Mouse (Mus musculus) embryonic facial prominence, embryonic 12.5 days (tissue): ENCODE results near the gene Clba1. TPM values are rescaled to one million over a fixed set of nuclear protein-coding genes. Genes with fewer than 3 reads are reported as not detected.

Source experiments
- ATAC-seq: fragments of 200-750 bp; cut with Nextera tagmentation; 2 replicates; pipeline ENCODE4 v1.8.0; 2017; ENCODE audit not compliant: insufficient number of reproducible peaks, insufficient read depth, low FRiP score, low TSS enrichment
- H3K27ac ChIP-seq: fragments of 300-500 bp; sonication (generic); 2 replicates; pipeline ENCODE4 v1.5.1; 2016; ENCODE audit warnings: mild to moderate bottlenecking
- H3K27me3 ChIP-seq: fragments of 300-500 bp; sonication (generic); 2 replicates; pipeline ENCODE4 v1.6.1; 2016; ENCODE audit warnings: mild to moderate bottlenecking, moderate library complexity
- H3K36me3 ChIP-seq: fragments of 300-500 bp; sonication (generic); 2 replicates; pipeline ENCODE4 v1.6.1; 2016; ENCODE audit warnings: mild to moderate bottlenecking
- H3K4me1 ChIP-seq: fragments of 300-500 bp; sonication (generic); 2 replicates; pipeline ENCODE4 v1.6.1; 2016
- H3K4me2 ChIP-seq: fragments of 300-500 bp; sonication (generic); replicated peaks from 2 replicates; pipeline ENCODE4 v1.6.1; 2016; ENCODE audit warnings: mild to moderate bottlenecking, moderate library complexity
- H3K4me3 ChIP-seq: fragments of 300-500 bp; sonication (generic); 2 replicates; pipeline ENCODE4 v1.5.1; 2016; ENCODE audit warnings: mild to moderate bottlenecking
- H3K9ac ChIP-seq: fragments of 300-500 bp; sonication (generic); 2 replicates; pipeline ENCODE4 v1.6.1; 2016; ENCODE audit warnings: mild to moderate bottlenecking, moderate library complexity
- H3K9me3 ChIP-seq: fragments of 300-500 bp; sonication (generic); 2 replicates; pipeline ENCODE4 v1.6.1; 2016; ENCODE audit warnings: mild to moderate bottlenecking, moderate library complexity
- WGBS: fragments of 180-500 bp; shearing (Covaris S2); methylation state at CpG from one replicate; pipeline ENCODE4 v1.1.7; 2016; 5-methylcytosine and 5-hydroxymethylcytosine counted together
- polyA plus RNA-seq: library from polyadenylated mRNA; unstranded; fragments of >200 nt; fragmentation: Nextera tagmentation; extraction: Ambion mirVana; gene quantifications from 2 replicates; pipeline ENCODE4 v1.2.1, GENCODE M21; 2016

The Clba1 gene
- polyA plus RNA-seq, 1 experiment from 2014 or later = 9.6 TPM

DNA sequence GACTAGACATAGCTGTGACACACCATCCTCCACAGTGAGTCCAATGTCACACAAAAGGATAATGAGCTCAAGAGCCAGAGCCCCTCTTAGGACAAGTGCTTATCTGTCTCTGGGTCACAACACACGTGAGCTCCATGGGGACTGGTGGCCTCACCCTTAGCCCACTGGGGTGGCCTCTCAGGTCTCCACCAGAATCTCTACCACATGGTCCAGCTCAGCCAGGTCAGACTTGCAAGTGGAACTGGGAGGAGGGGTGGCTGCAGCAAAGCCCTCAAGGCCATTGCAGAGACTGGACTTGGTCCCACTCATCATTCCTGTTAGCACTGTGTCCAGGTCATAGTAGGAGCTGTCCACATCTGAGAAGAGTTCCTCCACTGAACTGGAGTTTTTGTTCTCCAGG lies 12.5 kb downstream of the Clba1 start:
- Histone ChIP-seq H3K9ac (no peak overlapping the region), H3K4me2 (no peak overlapping the region), H3K9me3 (no peaks in the 10 kb centered on the region), H3K27me3 (no peaks in the 10 kb centered on the region), H3K4me1 (peaks cover 13% of the 10 kb centered on the region), H3K36me3 (peaks cover 63% of the 10 kb centered on the region), H3K4me3 (no peak overlapping the region), H3K27ac (no peak overlapping the region)
- 60% methylated on average over 1 of the region's 1 CpGs for WGBS
- ATAC-seq = no peak

DNA sequence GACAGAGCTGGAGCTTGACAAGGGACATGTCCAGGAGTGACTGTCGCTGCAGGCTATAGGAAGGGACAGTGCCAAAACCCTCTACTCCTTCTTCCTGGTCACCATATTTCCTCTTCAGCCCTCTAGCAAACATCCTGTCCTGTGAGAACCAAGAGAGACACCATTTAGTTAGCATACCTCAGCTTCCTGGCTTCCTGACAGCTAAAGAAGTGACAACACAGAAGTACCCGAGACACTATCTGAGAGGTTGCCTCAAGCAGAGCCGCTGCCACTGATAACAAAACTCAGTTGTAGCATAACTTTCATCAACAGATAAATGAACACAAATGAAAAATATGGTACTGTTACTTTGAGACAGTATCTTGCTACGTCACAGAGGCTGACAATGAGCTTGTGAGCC lies 13.2 kb downstream of the Clba1 start:
- H3K4me2 ChIP-seq = no peak overlapping the region
- no peak overlapping the region for H3K4me3 ChIP-seq
- 87% methylated on average over 4 of the region's 4 CpGs for whole genome bisulfite sequencing
- no peak for ATAC-seq
- peaks cover 68% of the 10 kb centered on the region for H3K36me3 ChIP-seq
- H3K4me1 ChIP-seq = peaks cover 21% of the 10 kb centered on the region
- H3K27me3 ChIP-seq = no peaks in the 10 kb centered on the region
- H3K27ac ChIP-seq = no peak overlapping the region
- H3K9me3 ChIP-seq = no peaks in the 10 kb centered on the region
- H3K9ac ChIP-seq = no peak overlapping the region

DNA sequence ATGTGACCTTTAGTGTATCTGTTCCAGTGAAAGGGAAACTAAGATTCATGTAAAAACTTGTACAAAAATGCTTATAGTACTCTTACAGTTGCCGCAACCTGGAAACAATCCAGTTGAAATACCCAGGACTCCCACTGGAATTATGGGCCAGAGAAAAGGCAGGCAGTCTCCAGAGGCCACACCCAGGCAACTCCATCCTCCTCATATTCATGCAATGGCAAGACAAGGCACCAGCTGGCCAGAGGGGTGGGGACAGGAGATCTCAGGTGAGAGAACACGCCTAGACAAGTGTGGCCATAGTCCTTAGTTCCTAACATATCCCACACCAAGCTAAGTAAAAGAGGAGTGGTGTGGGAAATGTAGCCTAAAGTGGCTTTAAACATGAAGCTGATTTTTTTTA lies 13.9 kb downstream of the Clba1 start:
- Histone ChIP-seq H3K36me3 (peaks cover 69% of the 10 kb centered on the region), H3K4me3 (no peak overlapping the region), H3K4me2 (no peak overlapping the region), H3K4me1 (peaks cover 28% of the 10 kb centered on the region), H3K9me3 (no peaks in the 10 kb centered on the region), H3K27ac (no peak overlapping the region), H3K27me3 (no peaks in the 10 kb centered on the region), H3K9ac (no peak overlapping the region)
- ATAC-seq = no peak
- 82% methylated on average over 2 of the region's 2 CpGs for WGBS

DNA sequence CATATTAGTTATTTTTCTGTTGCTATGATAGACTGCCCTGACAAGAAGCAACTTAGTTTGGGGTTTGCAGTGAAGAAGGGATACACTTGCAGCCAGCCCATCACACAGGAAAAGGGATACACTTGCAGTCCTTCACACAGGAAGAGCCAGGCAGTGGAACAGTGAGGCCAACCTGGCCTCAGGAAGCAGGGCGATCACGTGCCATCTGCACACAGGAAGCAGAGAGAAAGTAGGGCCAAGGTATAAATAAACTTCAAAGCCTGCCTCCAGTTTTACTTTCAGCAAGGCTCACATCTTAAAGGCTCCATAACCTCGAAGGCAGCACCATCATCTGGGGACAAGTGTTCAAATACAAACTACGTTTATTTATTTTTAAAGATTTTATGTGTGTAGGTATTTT lies 14.5 kb downstream of the Clba1 start:
- WGBS = 78% methylated on average over 4 of the region's 4 CpGs
- H3K36me3 ChIP-seq = peaks cover 67% of the 10 kb centered on the region
- no peaks in the 10 kb centered on the region for H3K9me3 ChIP-seq
- no peaks in the 10 kb centered on the region for H3K27me3 ChIP-seq
- no peak overlapping the region for H3K4me3 ChIP-seq
- no peak for ATAC-seq
- peaks cover 33% of the 10 kb centered on the region for H3K4me1 ChIP-seq
- H3K4me2 ChIP-seq = no peak overlapping the region
- H3K9ac ChIP-seq = peak overlapping the region; percentile 17; the same call in 1 of the 2 replicates
- no peak overlapping the region for H3K27ac ChIP-seq

GRCm38 (mm10) chr12:112825901-112826300 lies 17.2 kb downstream of the Clba1 start:
- WGBS = 88% methylated on average over 5 of the region's 5 CpGs
- Histone ChIP-seq H3K27ac (no peak overlapping the region), H3K27me3 (no peaks in the 10 kb centered on the region), H3K9ac (peak overlapping the region; percentile 98; the same call in 1 of the 2 replicates), H3K36me3 (peaks cover 42% of the 10 kb centered on the region), H3K4me3 (no peak overlapping the region), H3K9me3 (no peaks in the 10 kb centered on the region), H3K4me1 (peaks cover 41% of the 10 kb centered on the region), H3K4me2 (peak overlapping the region; percentile 91; the same call in 1 of the 2 replicates)
- ATAC-seq = no peak

- Histone ChIP-seq H3K27me3 (no peaks in the 10 kb centered on the region), H3K36me3 (peaks cover 50% of the 10 kb centered on the region), H3K4me3 (peak overlapping the region; percentile 98), H3K4me2 (peak overlapping the region; percentile 91), H3K9me3 (no peaks in the 10 kb centered on the region), H3K27ac (peak overlapping the region; percentile 94), H3K4me1 (peaks cover 34% of the 10 kb centered on the region), H3K9ac (peak overlapping the region; percentile 98)
- peak; percentile 82 for ATAC-seq
- under 1% methylated on average over 51 of the region's 51 CpGs for WGBS
Observed at GRCm38 (mm10) chr12:112828501-112829243, 19.9 kb downstream of the Clba1 start.

DNA sequence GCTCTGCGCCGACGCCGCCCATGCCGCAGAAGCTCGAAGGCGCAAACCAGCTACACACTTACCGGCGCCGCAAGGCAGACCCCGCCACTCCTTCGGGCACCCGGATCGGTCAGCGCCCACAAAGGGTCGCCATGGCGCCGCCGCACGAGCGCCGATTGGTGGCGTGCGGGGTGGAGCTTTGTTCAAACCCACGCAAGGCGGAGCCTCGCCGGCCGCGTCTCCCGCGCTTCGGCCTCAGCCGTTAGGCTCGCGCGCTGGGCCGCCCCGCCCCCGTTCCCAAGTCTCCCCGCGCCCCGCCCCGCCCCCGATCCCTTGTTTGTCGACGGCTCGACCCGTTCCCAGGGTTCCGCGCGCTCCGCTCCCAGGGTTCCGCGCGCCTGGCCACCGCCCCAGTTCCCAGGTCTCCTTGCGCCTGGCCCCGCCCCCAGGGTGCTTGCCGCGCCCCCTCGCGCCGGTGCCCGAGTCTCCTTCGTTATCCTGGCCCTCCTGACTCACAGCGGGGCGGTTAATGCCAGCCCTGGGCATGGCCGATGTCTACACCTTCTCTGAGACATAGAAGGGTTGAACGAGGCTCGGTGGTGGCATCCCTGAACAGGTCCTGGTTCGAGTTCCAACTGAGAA lies 20.6 kb downstream of the Clba1 start, which contains the start of gene Cdca4:
Gene Cdca4 (minus strand): TSS at position 180 of the 621 bp plus-strand sequence.
- H3K4me1 ChIP-seq = peaks cover 31% of the 10 kb centered on the region
- peak; percentile 95 for ATAC-seq
- H3K4me3 ChIP-seq = peak within 1 kb of the TSS; percentile 98
- peaks cover 50% of the 10 kb centered on the region for H3K36me3 ChIP-seq
- no peaks in the 10 kb centered on the region for H3K9me3 ChIP-seq
- WGBS = under 1% methylated on average over 53 of the region's 72 CpGs
- H3K27me3 ChIP-seq = no peaks in the 10 kb centered on the region
- peak within 1 kb of the TSS; percentile 98 for H3K9ac ChIP-seq
- peak within 1 kb of the TSS; percentile 91 for H3K4me2 ChIP-seq
- peak within 1 kb of the TSS; percentile 94 for H3K27ac ChIP-seq

DNA sequence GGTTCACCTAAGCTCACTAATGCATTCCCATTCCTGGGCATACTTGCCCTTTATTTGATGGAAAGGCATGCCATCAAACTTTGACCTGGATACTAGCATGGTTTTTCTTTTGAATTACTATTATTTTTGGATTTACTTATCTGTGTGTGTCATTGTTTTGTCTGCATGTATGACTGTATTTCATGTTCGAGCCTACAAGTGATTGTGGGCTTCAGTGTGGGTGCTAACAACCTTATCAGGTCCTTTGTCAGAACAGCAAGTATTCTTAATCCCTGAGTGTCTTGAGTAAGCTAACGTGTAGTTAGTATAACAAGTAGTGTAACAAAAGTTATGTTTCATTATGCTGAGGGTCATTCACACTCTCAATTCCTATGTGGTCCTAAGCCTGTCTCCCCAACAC lies 21.4 kb downstream of the Clba1 start:
- H3K4me2 ChIP-seq = peak overlapping the region; percentile 66
- no peaks in the 10 kb centered on the region for H3K27me3 ChIP-seq
- no peaks in the 10 kb centered on the region for H3K9me3 ChIP-seq
- H3K9ac ChIP-seq = peak overlapping the region; percentile 84
- H3K36me3 ChIP-seq = peaks cover 43% of the 10 kb centered on the region
- no peak for ATAC-seq
- peak overlapping the region; percentile 98 for H3K4me3 ChIP-seq
- peak overlapping the region; percentile 76 for H3K27ac ChIP-seq
- peaks cover 31% of the 10 kb centered on the region for H3K4me1 ChIP-seq
- 40% methylated on average over 2 of the region's 2 CpGs for WGBS

DNA sequence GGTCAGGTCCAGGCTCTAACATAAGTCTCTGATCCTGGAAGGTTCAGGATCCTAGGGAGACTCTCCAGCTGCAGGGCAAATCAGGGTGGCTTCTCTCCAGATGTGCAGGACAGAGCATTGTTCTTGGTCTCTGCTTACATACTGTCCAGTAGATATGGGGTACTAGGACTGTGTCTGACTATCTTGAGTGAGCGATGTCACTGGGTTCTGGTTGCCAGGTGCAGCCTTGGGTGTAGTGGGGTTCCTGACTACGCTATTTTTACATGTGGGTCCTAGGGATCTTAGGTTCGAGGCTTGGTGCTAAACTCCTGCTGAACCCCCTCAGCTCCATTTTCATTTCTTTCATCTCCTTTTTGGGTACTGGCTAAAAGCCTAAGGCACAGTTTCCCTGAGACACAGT lies 21.8 kb downstream of the Clba1 start:
- H3K4me2 ChIP-seq = peak overlapping the region; percentile 66
- no peaks in the 10 kb centered on the region for H3K27me3 ChIP-seq
- WGBS = 86% methylated on average over 3 of the region's 3 CpGs
- ATAC-seq = no peak
- H3K4me3 ChIP-seq = peak overlapping the region; percentile 98
- no peaks in the 10 kb centered on the region for H3K9me3 ChIP-seq
- H3K36me3 ChIP-seq = peaks cover 39% of the 10 kb centered on the region
- peaks cover 31% of the 10 kb centered on the region for H3K4me1 ChIP-seq
- H3K27ac ChIP-seq = no peak overlapping the region
- H3K9ac ChIP-seq = peak overlapping the region; percentile 84

DNA sequence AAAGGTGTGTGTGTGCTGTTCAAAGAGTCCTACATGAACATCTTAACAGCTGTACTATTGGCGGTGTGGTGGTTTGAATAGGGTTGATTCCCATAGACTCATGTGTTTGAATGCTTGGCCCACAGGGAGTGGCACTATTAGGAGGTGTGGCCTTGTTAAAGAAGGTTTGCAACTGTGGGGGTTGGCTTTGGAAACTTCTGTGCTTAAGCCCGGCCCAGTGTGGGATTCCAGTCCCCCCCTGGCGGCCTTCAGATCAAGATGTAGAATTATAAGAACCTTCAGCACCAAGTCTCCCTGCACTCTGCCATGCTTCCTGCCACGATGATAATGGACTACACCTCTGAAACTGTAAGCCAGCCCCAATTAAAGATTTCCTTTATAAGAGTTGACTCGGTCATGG lies 23.7 kb downstream of the Clba1 start:
- ATAC-seq = no peak
- Histone ChIP-seq H3K27me3 (no peaks in the 10 kb centered on the region), H3K4me1 (peaks cover 16% of the 10 kb centered on the region), H3K4me3 (no peak overlapping the region), H3K9ac (no peak overlapping the region), H3K27ac (no peak overlapping the region), H3K36me3 (peaks cover 21% of the 10 kb centered on the region), H3K9me3 (no peaks in the 10 kb centered on the region), H3K4me2 (no peak overlapping the region)
- WGBS = 91% methylated on average over 5 of the region's 5 CpGs

- WGBS = 78% methylated on average over 6 of the region's 6 CpGs
- Histone ChIP-seq H3K27me3 (no peaks in the 10 kb centered on the region), H3K9me3 (no peaks in the 10 kb centered on the region), H3K4me3 (no peak overlapping the region), H3K36me3 (0 out of 2 replicates have a peak, but pooled peaks cover 16% of the 10 kb centered on the region), H3K27ac (no peak overlapping the region), H3K4me2 (no peak overlapping the region), H3K9ac (no peak overlapping the region), H3K4me1 (peaks cover 7% of the 10 kb centered on the region)
- no peak for ATAC-seq
Observed at GRCm38 (mm10) chr12:112833527-112833926, 24.8 kb downstream of the Clba1 start.

DNA sequence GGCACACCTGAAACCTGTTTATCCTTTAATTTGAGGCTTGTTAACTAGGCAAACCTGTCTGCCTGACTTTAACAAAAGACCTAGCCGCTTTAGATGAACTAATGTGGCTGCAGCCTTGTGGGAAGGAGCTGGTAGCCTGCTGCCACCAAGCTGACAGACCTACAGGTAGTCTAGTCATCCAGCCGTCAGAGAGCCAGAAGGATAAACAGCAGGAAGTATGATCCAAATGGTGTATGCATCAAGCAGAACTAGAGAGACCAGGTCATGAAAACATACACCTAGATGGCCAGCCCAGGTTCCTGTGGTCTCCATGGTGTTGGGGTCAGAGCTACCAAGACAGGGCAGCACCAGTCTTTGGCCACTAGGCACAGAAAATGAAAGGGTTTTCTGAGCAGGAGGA lies 26.3 kb downstream of the Clba1 start:
- no peak overlapping the region for H3K27ac ChIP-seq
- ATAC-seq = no peak
- H3K4me3 ChIP-seq = no peak overlapping the region
- WGBS = 72% methylated on average over 2 of the region's 2 CpGs
- H3K36me3 ChIP-seq = 0 out of 2 replicates have a peak, but pooled peaks cover 16% of the 10 kb centered on the region
- H3K4me2 ChIP-seq = no peak overlapping the region
- no peaks in the 10 kb centered on the region for H3K9me3 ChIP-seq
- H3K27me3 ChIP-seq = no peaks in the 10 kb centered on the region
- H3K9ac ChIP-seq = no peak overlapping the region
- peaks cover 7% of the 10 kb centered on the region for H3K4me1 ChIP-seq
